Mouse (Mus musculus) brain, embryonic 14.5 days (tissue): ENCODE measurements around the gene Aldh1l1.

ENCODE experiments used
- CTCF ChIP-seq: fragments of 200-500 bp; IDR thresholded peaks from 2 replicates; pipeline ENCODE4 v1.5.1; 2012; ENCODE audit warnings: inconsistent platforms, mild to moderate bottlenecking, moderate library complexity, borderline replicate concordance; ENCODE audit not compliant: insufficient read depth, insufficient read length; ENCODE audit errors: extremely low read depth
- POLR2A ChIP-seq: fragments of 200-500 bp; IDR thresholded peaks from 2 replicates; pipeline ENCODE4 v1.6.1; 2012; ENCODE audit warnings: mild to moderate bottlenecking, inconsistent platforms, borderline replicate concordance; ENCODE audit not compliant: poor library complexity, insufficient read depth, insufficient read length, severe bottlenecking; ENCODE audit errors: extremely low read depth

GRCm38 (mm10) chr6:90607196-90607595, 121.0 kb downstream of the Aldh1l1 start:
- TF ChIP-seq POLR2A (no peak), CTCF (peak; percentile 90)
